Mouse (Mus musculus) midbrain, embryonic 11.5 days (tissue): Measurements from ENCODE around the gene Ccdc96. TPM values are rescaled to one million over a fixed set of nuclear protein-coding genes. Genes with fewer than 3 reads are reported as not detected.

Source experiments
- ATAC-seq: fragments of 200-750 bp; cut with Nextera tagmentation; 2 replicates; pipeline ENCODE4 v1.8.0; 2017; ENCODE audit warnings: moderate TSS enrichment, moderate library complexity; ENCODE audit not compliant: low FRiP score
- DNase-seq: peaks from one replicate; pipeline ENCODE4 v3.0.0; 2015; ENCODE audit warnings: low spot score; ENCODE audit errors: missing footprints
- H3K27ac ChIP-seq: fragments of 300-500 bp; sonication (generic); 2 replicates; pipeline ENCODE4 v1.5.1; 2014; ENCODE audit warnings: low read depth, low read length
- H3K27me3 ChIP-seq: fragments of 300-500 bp; sonication (generic); 2 replicates; pipeline ENCODE4 v1.6.1; 2014; ENCODE audit warnings: mild to moderate bottlenecking, low read length, moderate library complexity, mixed read lengths; ENCODE audit not compliant: control insufficient read depth, insufficient read depth
- H3K36me3 ChIP-seq: fragments of 300-500 bp; sonication (generic); 2 replicates; pipeline ENCODE4 v1.6.1; 2014; ENCODE audit warnings: mild to moderate bottlenecking, low read length, moderate library complexity, mixed read lengths; ENCODE audit not compliant: control insufficient read depth, insufficient read depth
- H3K4me1 ChIP-seq: fragments of 300-500 bp; sonication (generic); 2 replicates; pipeline ENCODE4 v1.6.1; 2014; ENCODE audit warnings: low read length; ENCODE audit not compliant: control insufficient read depth, insufficient read depth
- H3K4me2 ChIP-seq: fragments of 300-500 bp; sonication (generic); 2 replicates; pipeline ENCODE4 v1.6.1; 2014; ENCODE audit warnings: mild to moderate bottlenecking, moderate library complexity
- H3K4me3 ChIP-seq: fragments of 300-500 bp; sonication (generic); 2 replicates; pipeline ENCODE4 v1.5.1; 2014; ENCODE audit warnings: low read depth, low read length
- H3K9ac ChIP-seq: fragments of 300-500 bp; sonication (generic); 2 replicates; pipeline ENCODE4 v1.6.1; 2014; ENCODE audit warnings: low read length
- H3K9me3 ChIP-seq: fragments of 300-500 bp; sonication (generic); 2 replicates; pipeline ENCODE4 v1.6.1; 2016; ENCODE audit warnings: low read length; ENCODE audit not compliant: control insufficient read depth
- WGBS: fragments of 180-500 bp; shearing (Covaris S2); extraction: QIAGEN DNeasy Blood & Tissue Kit; methylation state at CpG from one replicate; pipeline ENCODE4 v1.1.7; 2014; 5-methylcytosine and 5-hydroxymethylcytosine counted together
- polyA plus RNA-seq: library from polyadenylated mRNA; unstranded; fragments of >200 nt; fragmentation: Nextera tagmentation; extraction: Ambion mirVana; gene quantifications from 2 replicates; pipeline ENCODE4 v1.2.1, GENCODE M21; 2014

Gene Ccdc96
- polyA plus RNA-seq, 1 experiment from 2014 or later, result 4.2 TPM

GRCm38 (mm10) chr5:36451872-36452389, 32.5 kb upstream of the Ccdc96 start:
- Histone ChIP-seq H3K4me1 (no peaks in the 10 kb centered on the region), H3K4me2 (no peak overlapping the region), H3K27me3 (no peaks in the 10 kb centered on the region), H3K9ac (no peak overlapping the region), H3K9me3 (no peaks in the 10 kb centered on the region), H3K27ac (no peak overlapping the region), H3K36me3 (no peaks in the 10 kb centered on the region), H3K4me3 (no peak overlapping the region)
- WGBS, result 74% methylated on average over 10 of the region's 10 CpGs
- peak; percentile 53 for DNase-seq
- ATAC-seq, result no peak

GRCm38 (mm10) chr5:36452821-36453220, 31.6 kb upstream of the Ccdc96 start:
- DNase-seq (no peak), ATAC-seq (no peak)
- Histone ChIP-seq H3K4me2 (no peak overlapping the region), H3K27ac (no peak overlapping the region), H3K27me3 (no peaks in the 10 kb centered on the region), H3K4me3 (no peak overlapping the region), H3K9ac (no peak overlapping the region), H3K36me3 (no peaks in the 10 kb centered on the region), H3K4me1 (no peaks in the 10 kb centered on the region), H3K9me3 (no peaks in the 10 kb centered on the region)
- WGBS, result 85% methylated on average over 6 of the region's 6 CpGs

- no peak for ATAC-seq
- H3K4me2 ChIP-seq, result no peak overlapping the region
Measured at GRCm38 (mm10) chr5:36457706-36458105, 26.7 kb upstream of the Ccdc96 start.

GRCm38 (mm10) chr5:36458926-36459325, 25.5 kb upstream of the Ccdc96 start:
- H3K4me2 ChIP-seq, result no peak overlapping the region
- no peaks in the 10 kb centered on the region for H3K27me3 ChIP-seq
- peaks cover 9% of the 10 kb centered on the region for H3K4me1 ChIP-seq
- peak; percentile 92 for DNase-seq
- 19% methylated on average over 4 of the region's 4 CpGs for WGBS
- H3K27ac ChIP-seq, result no peak overlapping the region
- no peaks in the 10 kb centered on the region for H3K9me3 ChIP-seq
- no peaks in the 10 kb centered on the region for H3K36me3 ChIP-seq
- no peak overlapping the region for H3K9ac ChIP-seq
- no peak overlapping the region for H3K4me3 ChIP-seq
- ATAC-seq, result peak; percentile 22; the same call in 1 of the 2 replicates

More at GRCm38 (mm10) chr5:36457706-36458105, 26.7 kb upstream of the Ccdc96 start:
- H3K27ac ChIP-seq, result no peak overlapping the region
- no peak overlapping the region for H3K4me3 ChIP-seq
- no peaks in the 10 kb centered on the region for H3K27me3 ChIP-seq
- WGBS, result 79% methylated on average over 4 of the region's 4 CpGs
- peak; percentile 33 for DNase-seq
- H3K9me3 ChIP-seq, result no peaks in the 10 kb centered on the region
- 0 out of 2 replicates have a peak, but pooled peaks cover under 1% of the 10 kb centered on the region for H3K4me1 ChIP-seq
- no peak overlapping the region for H3K9ac ChIP-seq
- no peaks in the 10 kb centered on the region for H3K36me3 ChIP-seq

GRCm38 (mm10) chr5:36460712-36461111, 23.7 kb upstream of the Ccdc96 start:
- ATAC-seq, result no peak
- no peak overlapping the region for H3K9ac ChIP-seq
- H3K4me3 ChIP-seq, result no peak overlapping the region
- H3K9me3 ChIP-seq, result no peaks in the 10 kb centered on the region
- no peak for DNase-seq
- no peaks in the 10 kb centered on the region for H3K36me3 ChIP-seq
- WGBS, result 80% methylated on average over 2 of the region's 2 CpGs
- H3K27me3 ChIP-seq, result no peaks in the 10 kb centered on the region
- H3K27ac ChIP-seq, result no peak overlapping the region
- peaks cover 16% of the 10 kb centered on the region for H3K4me1 ChIP-seq
- no peak overlapping the region for H3K4me2 ChIP-seq

- ATAC-seq (no peak), DNase-seq (peak; percentile 53)
- Histone ChIP-seq H3K9me3 (no peaks in the 10 kb centered on the region), H3K4me3 (no peak overlapping the region), H3K4me1 (peaks cover 21% of the 10 kb centered on the region), H3K27ac (no peak overlapping the region), H3K27me3 (no peaks in the 10 kb centered on the region), H3K36me3 (no peaks in the 10 kb centered on the region), H3K9ac (no peak overlapping the region), H3K4me2 (no peak overlapping the region)
- WGBS, result 65% methylated on average over 2 of the region's 2 CpGs
Measured at GRCm38 (mm10) chr5:36461231-36461630, 23.2 kb upstream of the Ccdc96 start.

GRCm38 (mm10) chr5:36462810-36463209, 21.6 kb upstream of the Ccdc96 start:
- Histone ChIP-seq H3K4me3 (no peak overlapping the region), H3K36me3 (no peaks in the 10 kb centered on the region), H3K27me3 (no peaks in the 10 kb centered on the region), H3K9ac (no peak overlapping the region), H3K27ac (no peak overlapping the region), H3K4me2 (no peak overlapping the region), H3K9me3 (no peaks in the 10 kb centered on the region), H3K4me1 (peaks cover 21% of the 10 kb centered on the region)
- ATAC-seq, result no peak
- WGBS, result 26% methylated on average over 7 of the region's 7 CpGs
- DNase-seq, result peak; percentile 98

GRCm38 (mm10) chr5:36463391-36463790, 21.0 kb upstream of the Ccdc96 start:
- no peaks in the 10 kb centered on the region for H3K9me3 ChIP-seq
- 17% methylated on average over 5 of the region's 5 CpGs for WGBS
- peak overlapping the region; percentile 51; the same call in 1 of the 2 replicates for H3K4me2 ChIP-seq
- no peak overlapping the region for H3K27ac ChIP-seq
- H3K4me1 ChIP-seq, result peaks cover 21% of the 10 kb centered on the region
- H3K9ac ChIP-seq, result no peak overlapping the region
- no peaks in the 10 kb centered on the region for H3K36me3 ChIP-seq
- DNase-seq (no peak), ATAC-seq (no peak)
- no peak overlapping the region for H3K4me3 ChIP-seq
- H3K27me3 ChIP-seq, result no peaks in the 10 kb centered on the region

GRCm38 (mm10) chr5:36464709-36465661, 19.4 kb upstream of the Ccdc96 start, which contains the start of gene Grpel1:
Gene Grpel1, plus strand, starts transcription at chr5:36464998.
- Histone ChIP-seq H3K27me3 (no peaks in the 10 kb centered on the region), H3K4me1 (peaks cover 21% of the 10 kb centered on the region), H3K4me3 (peak within 1 kb of the TSS; percentile 85), H3K9ac (peak within 1 kb of the TSS; percentile 80), H3K9me3 (no peaks in the 10 kb centered on the region), H3K36me3 (peaks cover 3% of the 10 kb centered on the region; the same call in 1 of the 2 replicates), H3K4me2 (peak within 1 kb of the TSS; percentile 94), H3K27ac (no peak within 1 kb of the TSS)
- ATAC-seq, result peak; percentile 94
- DNase-seq, result peak; percentile 100
- under 1% methylated on average over 68 of the region's 68 CpGs for WGBS
